In the genomic region with DNA sequence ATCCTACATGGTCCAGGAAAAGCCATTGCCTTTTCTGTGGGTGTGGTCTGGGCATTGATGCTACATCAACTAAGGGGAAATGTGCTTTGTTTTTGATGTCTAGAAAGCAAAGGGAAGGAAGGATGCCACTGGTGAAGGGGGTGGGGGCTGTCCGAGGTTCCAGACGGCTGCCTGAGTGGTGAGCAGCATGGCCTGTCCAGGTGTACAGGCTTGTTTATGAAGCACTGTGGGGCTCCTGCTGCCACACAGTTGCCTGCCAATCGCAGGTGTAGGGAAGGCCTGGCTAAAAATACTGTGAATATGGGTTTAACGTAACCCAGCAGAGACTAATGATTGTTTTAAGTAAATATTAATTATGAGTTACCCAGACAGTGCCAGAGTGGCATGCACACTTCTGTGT, we compare ENCODE assay signal across 24 mouse cellular contexts.
"Had no signal": no experiment of that assay in that cellular context is flagged by ENCODE, and none has a peak within 500 bp of the region (broad histone marks: within the 10 kb centered on the region; RNA-seq: fewer than 3 reads in every experiment).

No protein-coding gene starts in this region.

- H3K4me3 ChIP-seq: embryonic facial prominence, embryonic 12.5 days; embryonic facial prominence, embryonic 13.5 days; embryonic facial prominence, embryonic 15.5 days; erythroblast, embryonic 14.5 days; forebrain, embryonic 10.5 days; forebrain, embryonic 12.5 days; forebrain, embryonic 13.5 days; forebrain, embryonic 15.5 days; gastrocnemius, adult 2 months; heart, adult 2 months; heart, embryonic 10.5 days had no signal

- H3K9ac ChIP-seq: embryonic facial prominence, embryonic 12.5 days; embryonic facial prominence, embryonic 13.5 days; embryonic facial prominence, embryonic 15.5 days; forebrain, embryonic 12.5 days; forebrain, embryonic 13.5 days; forebrain, embryonic 15.5 days; forebrain, postnatal 0 days had no signal

- H3K4me2 ChIP-seq: embryonic facial prominence, embryonic 12.5 days; embryonic facial prominence, embryonic 13.5 days; embryonic facial prominence, embryonic 15.5 days; forebrain, embryonic 12.5 days; forebrain, embryonic 13.5 days; forebrain, embryonic 15.5 days; heart, embryonic 11.5 days had no signal

- H3K27ac ChIP-seq: embryonic facial prominence, embryonic 12.5 days; embryonic facial prominence, embryonic 13.5 days; embryonic facial prominence, embryonic 15.5 days; forebrain, embryonic 10.5 days; forebrain, embryonic 12.5 days; forebrain, embryonic 13.5 days; forebrain, embryonic 15.5 days; gastrocnemius, adult 2 months; heart, adult 2 months; heart, embryonic 10.5 days had no signal

- DNase-seq: cerebellum, adult 9-11 months; cerebellum, postnatal 14 days; embryo, embryonic 11 days; forebrain, postnatal 0 days; gastrocnemius, adult 2 months; gastrocnemius, postnatal 10 days; gastrocnemius, postnatal 14 days; gastrocnemius, postnatal 25 days; gastrocnemius, postnatal 36 days; heart, adult 11 months; heart, adult 18-20 months; heart, adult 2 months had no signal

- ATAC-seq: forebrain, embryonic 13.5 days; forebrain, embryonic 14.5 days; forebrain, embryonic 15.5 days; forebrain, embryonic 16.5 days; forebrain, postnatal 0 days had no signal

- H3K27me3 ChIP-seq: embryonic facial prominence, embryonic 12.5 days; embryonic facial prominence, embryonic 13.5 days; embryonic facial prominence, embryonic 15.5 days; forebrain, embryonic 12.5 days; forebrain, embryonic 13.5 days; forebrain, embryonic 15.5 days had no signal

- H3K9me3 ChIP-seq: embryonic facial prominence, embryonic 12.5 days; embryonic facial prominence, embryonic 13.5 days; embryonic facial prominence, embryonic 15.5 days; forebrain, embryonic 10.5 days; forebrain, embryonic 12.5 days; forebrain, embryonic 13.5 days; forebrain, embryonic 15.5 days; heart, embryonic 10.5 days had no signal

- H3K36me3 ChIP-seq: embryonic facial prominence, embryonic 12.5 days; embryonic facial prominence, embryonic 13.5 days; embryonic facial prominence, embryonic 15.5 days; forebrain, embryonic 10.5 days; forebrain, embryonic 12.5 days; forebrain, embryonic 15.5 days; heart, embryonic 10.5 days had no signal
